Mouse (Mus musculus) heart, embryonic 16.5 days (tissue): ENCODE measurements at regions not wholly inside any gene's neighbourhood (a gene's known extent, or its start where the extent isn't known, plus 50 kb on each side); places are given as distances from the start of the nearest gene placed in this dataset.

Source experiments
- ATAC-seq: fragments of 200-750 bp; cut with Nextera tagmentation; replicated peaks from 2 replicates; pipeline ENCODE4 v1.8.0; 2017; ENCODE audit warnings: moderate number of reproducible peaks; ENCODE audit not compliant: insufficient read depth, low FRiP score; ENCODE audit errors: extremely low read depth
- H3K27ac ChIP-seq: fragments of 300-500 bp; sonication (generic); 2 replicates; pipeline ENCODE4 v1.5.1; 2014; ENCODE audit warnings: mild to moderate bottlenecking, low read length, control low read depth, moderate library complexity
- H3K27me3 ChIP-seq: fragments of 300-500 bp; sonication (generic); 2 replicates; pipeline ENCODE4 v1.6.1; 2014; ENCODE audit warnings: low read length, mixed read lengths; ENCODE audit not compliant: control insufficient read depth, insufficient read depth
- H3K36me3 ChIP-seq: fragments of 300-500 bp; sonication (generic); 2 replicates; pipeline ENCODE4 v1.6.1; 2014; ENCODE audit not compliant: control insufficient read depth, insufficient read depth
- H3K4me1 ChIP-seq: fragments of 300-500 bp; sonication (generic); 2 replicates; pipeline ENCODE4 v1.6.1; 2014; ENCODE audit warnings: low read length, mixed read lengths; ENCODE audit not compliant: control insufficient read depth, insufficient read depth
- H3K4me2 ChIP-seq: fragments of 300-500 bp; sonication (generic); 2 replicates; pipeline ENCODE4 v1.6.1; 2014; ENCODE audit warnings: low read depth, mild to moderate bottlenecking, control low read depth, low read length
- H3K4me3 ChIP-seq: fragments of 300-500 bp; sonication (generic); 2 replicates; pipeline ENCODE4 v1.5.1; 2014; ENCODE audit warnings: mild to moderate bottlenecking, control low read depth, low read length
- H3K9ac ChIP-seq: fragments of 300-500 bp; sonication (generic); 2 replicates; pipeline ENCODE4 v1.6.1; 2014; ENCODE audit warnings: low read length, control low read depth
- H3K9me3 ChIP-seq: fragments of 300-500 bp; sonication (generic); replicated peaks from 2 replicates; pipeline ENCODE4 v1.6.1; 2016; ENCODE audit warnings: low read length; ENCODE audit not compliant: control insufficient read depth
- WGBS: fragments of 180-500 bp; shearing (Covaris S2); extraction: QIAGEN DNeasy Blood & Tissue Kit; methylation state at CpG from one replicate; pipeline ENCODE4 v1.1.7; 2014; 5-methylcytosine and 5-hydroxymethylcytosine counted together

DNA sequence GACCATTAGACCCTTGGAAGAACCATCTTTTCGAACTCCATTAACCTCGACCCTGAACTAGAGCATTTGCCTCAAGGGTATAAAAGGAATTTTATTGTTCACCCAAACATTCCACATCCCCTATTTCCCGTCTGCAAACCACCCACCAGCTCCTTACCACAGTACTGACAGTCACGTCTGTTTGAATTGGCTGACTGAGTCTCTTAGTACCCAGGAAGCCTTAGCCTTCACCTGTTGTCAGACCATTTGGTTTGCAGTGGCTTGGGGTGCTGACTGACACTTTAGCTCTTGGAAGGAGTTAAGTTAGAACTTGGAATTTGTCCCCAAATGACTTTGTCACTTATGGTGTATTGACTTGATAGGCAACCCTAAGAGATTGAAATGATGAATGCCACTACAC is 209.3 kb upstream of the Daam1 start:
- Histone ChIP-seq H3K27ac (no peak overlapping the region), H3K9me3 (no peaks in the 10 kb centered on the region), H3K4me3 (no peak overlapping the region), H3K36me3 (no peaks in the 10 kb centered on the region), H3K27me3 (no peaks in the 10 kb centered on the region), H3K4me2 (no peak overlapping the region), H3K4me1 (peaks cover 6% of the 10 kb centered on the region), H3K9ac (no peak overlapping the region)
- ATAC-seq: no peak
- WGBS: 68% methylated on average over 4 of the region's 4 CpGs

DNA sequence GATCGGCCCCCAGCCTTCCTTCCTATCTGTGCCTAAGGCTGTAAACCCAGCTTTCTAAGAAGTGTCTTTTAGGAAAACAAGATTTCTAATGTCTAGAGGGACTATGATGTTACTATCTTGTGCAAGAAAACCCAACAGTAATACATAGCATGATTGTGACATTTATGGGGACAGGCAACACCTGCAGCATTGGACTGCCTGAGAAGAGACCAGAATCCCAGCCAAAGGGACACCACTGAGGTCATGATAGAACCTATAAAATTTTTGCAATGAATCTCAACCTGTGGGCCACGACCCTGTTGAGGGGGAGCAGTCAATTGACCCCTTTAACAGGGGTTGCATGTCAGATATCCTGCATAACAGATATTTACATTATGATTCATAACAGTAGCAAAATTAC is 208.1 kb upstream of the Daam1 start:
- 85% methylated on average over 2 of the region's 2 CpGs for WGBS
- Histone ChIP-seq H3K9ac (no peak overlapping the region), H3K27me3 (no peaks in the 10 kb centered on the region), H3K9me3 (no peaks in the 10 kb centered on the region), H3K4me2 (no peak overlapping the region), H3K4me1 (peaks cover 12% of the 10 kb centered on the region), H3K4me3 (no peak overlapping the region), H3K27ac (no peak overlapping the region), H3K36me3 (no peaks in the 10 kb centered on the region)
- ATAC-seq: no peak

DNA sequence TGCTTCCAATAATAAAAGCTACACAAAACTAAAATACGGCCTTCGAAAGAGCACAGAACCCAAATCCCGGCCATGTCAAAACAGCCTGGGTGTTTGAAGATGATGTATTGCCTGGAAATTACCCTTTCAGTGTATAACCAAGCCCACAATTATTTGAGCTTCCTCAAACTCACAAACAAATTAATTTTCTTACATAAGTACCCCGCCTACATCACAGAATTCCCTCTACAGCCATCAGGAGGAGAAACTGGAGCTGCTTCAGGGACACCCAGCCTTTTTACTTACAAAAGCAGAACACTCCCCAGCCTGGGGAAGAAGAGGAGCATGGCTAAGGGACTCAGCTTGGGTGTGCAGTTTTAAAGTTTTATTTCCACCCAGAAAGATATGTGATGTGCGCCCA is 207.6 kb upstream of the Daam1 start:
- H3K4me2 ChIP-seq: no peak overlapping the region

DNA sequence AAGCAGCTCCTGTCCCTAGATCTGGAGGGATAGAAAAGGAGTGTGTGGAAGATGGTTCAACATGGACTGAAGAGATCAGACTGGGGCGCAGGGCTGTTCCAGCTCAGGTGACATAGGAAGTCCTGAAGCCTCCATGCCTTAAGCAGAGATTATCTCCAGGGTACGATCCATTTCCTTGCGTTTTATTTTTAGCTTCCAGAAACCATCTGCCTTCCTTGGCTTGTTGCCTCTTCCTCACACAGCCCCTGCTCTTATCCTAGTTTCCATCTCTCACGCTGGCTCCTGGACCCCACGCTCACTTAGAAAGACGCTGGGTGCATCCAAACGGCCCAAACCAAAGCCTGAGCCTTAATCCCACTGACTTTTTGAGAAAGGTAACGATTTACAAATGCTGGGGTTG is 206.8 kb upstream of the Daam1 start:
- no peak overlapping the region for H3K4me2 ChIP-seq
- H3K4me1 ChIP-seq: peaks cover 12% of the 10 kb centered on the region
- H3K27ac ChIP-seq: no peak overlapping the region
- H3K9ac ChIP-seq: no peak overlapping the region
- WGBS: 41% methylated on average over 8 of the region's 8 CpGs
- no peak for ATAC-seq
- no peaks in the 10 kb centered on the region for H3K9me3 ChIP-seq
- no peak overlapping the region for H3K4me3 ChIP-seq
- H3K36me3 ChIP-seq: no peaks in the 10 kb centered on the region
- H3K27me3 ChIP-seq: no peaks in the 10 kb centered on the region

More for the DNA sequence above, 207.6 kb upstream of the Daam1 start:
- WGBS: 87% methylated on average over 5 of the region's 5 CpGs
- Histone ChIP-seq H3K27me3 (no peaks in the 10 kb centered on the region), H3K36me3 (no peaks in the 10 kb centered on the region), H3K27ac (no peak overlapping the region), H3K4me1 (peaks cover 12% of the 10 kb centered on the region), H3K9ac (no peak overlapping the region), H3K9me3 (no peaks in the 10 kb centered on the region), H3K4me3 (no peak overlapping the region)
- ATAC-seq: no peak

DNA sequence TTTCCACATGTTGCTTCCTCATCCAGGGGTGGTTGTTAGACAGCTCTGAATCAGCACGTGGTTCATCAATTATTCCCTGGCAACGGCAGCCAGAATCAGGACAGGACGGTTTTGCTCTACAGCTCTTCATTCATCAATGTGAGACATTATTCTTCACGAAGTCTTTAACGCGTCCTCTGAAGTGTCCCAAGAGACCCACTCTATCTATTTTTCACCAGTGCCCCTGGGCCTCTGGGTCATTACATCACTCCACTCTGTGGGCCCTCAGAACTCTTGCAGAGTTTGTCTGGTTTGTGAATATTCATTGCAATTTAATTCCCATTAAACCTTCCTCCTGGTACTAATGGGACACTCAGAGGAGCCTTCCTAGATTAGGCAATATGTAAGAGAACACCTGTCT is 206.2 kb upstream of the Daam1 start:
- Histone ChIP-seq H3K4me3 (no peak overlapping the region), H3K27ac (no peak overlapping the region), H3K4me1 (peaks cover 12% of the 10 kb centered on the region), H3K36me3 (no peaks in the 10 kb centered on the region), H3K9ac (no peak overlapping the region), H3K9me3 (no peaks in the 10 kb centered on the region), H3K4me2 (no peak overlapping the region), H3K27me3 (no peaks in the 10 kb centered on the region)
- no peak for ATAC-seq
- WGBS: 39% methylated on average over 6 of the region's 6 CpGs

DNA sequence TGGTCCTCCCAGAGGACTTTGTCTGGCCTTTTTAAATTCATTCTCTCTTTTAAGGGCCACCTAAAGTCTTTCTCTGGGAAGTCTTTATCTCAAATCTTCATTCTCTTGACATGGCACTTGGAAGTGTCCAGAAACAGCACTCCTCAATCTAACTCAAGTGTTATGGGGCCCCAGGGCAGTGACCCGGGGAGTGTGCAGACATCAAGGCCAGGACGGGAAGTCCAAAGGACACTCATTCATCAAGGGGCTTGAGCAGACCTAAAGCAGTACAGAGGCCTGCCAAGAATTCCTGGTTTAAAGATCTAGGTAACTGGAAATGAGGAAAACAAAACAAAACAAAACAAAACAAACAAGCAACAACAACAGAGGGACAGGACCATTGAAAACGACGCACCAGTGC is 205.8 kb upstream of the Daam1 start:
- Histone ChIP-seq H3K9me3 (no peaks in the 10 kb centered on the region), H3K4me1 (peaks cover 12% of the 10 kb centered on the region), H3K27ac (no peak overlapping the region), H3K9ac (no peak overlapping the region), H3K4me3 (no peak overlapping the region), H3K27me3 (no peaks in the 10 kb centered on the region), H3K36me3 (no peaks in the 10 kb centered on the region), H3K4me2 (no peak overlapping the region)
- ATAC-seq: no peak
- 51% methylated on average over 4 of the region's 4 CpGs for WGBS

DNA sequence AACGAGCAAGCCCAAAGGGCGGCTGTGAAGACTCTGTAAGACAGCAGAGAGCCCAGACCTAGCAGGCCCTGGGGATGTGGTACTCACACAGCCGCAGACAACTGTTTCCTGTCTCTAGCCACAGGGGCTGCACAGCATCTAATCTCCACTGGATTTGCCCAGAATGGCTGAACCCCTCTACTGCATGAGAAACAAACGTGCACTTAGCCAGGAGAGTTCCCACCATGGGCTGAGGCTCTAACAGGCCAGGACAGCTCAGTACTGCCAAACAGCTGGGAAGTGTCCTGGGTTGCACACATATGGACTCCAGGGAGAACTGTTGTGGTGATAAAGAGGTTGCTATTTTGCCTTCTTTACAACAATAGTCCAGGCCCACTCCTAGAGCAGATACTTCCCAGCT is 204.1 kb upstream of the Daam1 start:
- peaks cover 16% of the 10 kb centered on the region for H3K4me1 ChIP-seq
- H3K27me3 ChIP-seq: no peaks in the 10 kb centered on the region
- ATAC-seq: peak; percentile 81
- no peak overlapping the region for H3K4me2 ChIP-seq
- H3K9me3 ChIP-seq: no peaks in the 10 kb centered on the region
- H3K36me3 ChIP-seq: no peaks in the 10 kb centered on the region
- 35% methylated on average over 4 of the region's 4 CpGs for WGBS
- H3K9ac ChIP-seq: no peak overlapping the region
- H3K4me3 ChIP-seq: no peak overlapping the region
- H3K27ac ChIP-seq: 0 out of 2 replicates have a peak overlapping the region, but pooled peaks have one; percentile 5

DNA sequence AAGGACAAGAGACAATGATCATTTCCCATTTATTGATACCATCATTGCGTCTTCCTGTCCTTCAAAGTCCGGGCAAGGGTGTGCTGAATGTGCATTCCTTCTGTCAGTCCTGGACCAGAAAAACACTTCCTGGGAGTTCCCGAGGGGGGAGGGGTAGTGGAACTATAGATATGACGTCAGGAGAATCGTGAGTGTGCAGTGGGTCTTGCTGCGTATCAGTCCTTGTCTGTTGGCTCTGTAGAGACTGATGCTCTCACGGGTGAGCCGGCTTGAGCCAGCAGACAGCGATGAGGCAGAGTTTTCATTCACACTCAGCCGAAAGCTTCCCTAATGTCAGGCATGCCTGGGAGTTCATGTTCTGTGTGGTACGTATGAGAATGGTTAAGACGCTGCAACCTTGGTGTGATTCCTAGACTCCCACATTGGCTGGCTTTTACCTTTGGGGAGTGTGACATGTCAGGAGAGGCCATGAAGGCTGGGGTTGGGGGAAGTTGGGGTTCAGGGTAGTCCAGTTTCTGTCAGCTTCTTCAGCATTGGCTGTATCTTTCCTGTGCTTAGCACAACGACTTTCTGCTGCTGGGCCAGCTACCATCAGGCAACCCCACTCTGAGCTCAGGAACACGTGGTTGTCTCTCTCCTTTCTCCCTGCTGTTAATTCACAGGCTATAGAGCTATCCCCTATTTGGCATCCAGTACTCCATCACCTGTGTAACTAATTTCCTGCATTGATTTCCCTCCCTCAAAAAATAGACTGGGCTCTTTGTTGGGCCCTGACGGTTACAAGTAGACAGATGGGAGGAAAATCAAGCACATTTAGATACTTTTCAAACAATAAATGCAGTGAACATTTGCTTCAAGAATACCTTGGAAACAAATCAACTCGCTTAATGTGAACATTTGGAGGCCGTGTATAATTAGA is 203.2 kb upstream of the Daam1 start:
- no peak overlapping the region for H3K4me3 ChIP-seq
- no peaks in the 10 kb centered on the region for H3K36me3 ChIP-seq
- ATAC-seq: 0 out of 2 replicates have a peak, but pooled peaks have one; percentile 37
- WGBS: 44% methylated on average over 17 of the region's 17 CpGs
- H3K27me3 ChIP-seq: no peaks in the 10 kb centered on the region
- H3K9ac ChIP-seq: no peak overlapping the region
- peak overlapping the region; percentile 30; the same call in 1 of the 2 replicates for H3K4me2 ChIP-seq
- peaks cover 16% of the 10 kb centered on the region for H3K4me1 ChIP-seq
- no peaks in the 10 kb centered on the region for H3K9me3 ChIP-seq
- peak overlapping the region; percentile 61 for H3K27ac ChIP-seq

DNA sequence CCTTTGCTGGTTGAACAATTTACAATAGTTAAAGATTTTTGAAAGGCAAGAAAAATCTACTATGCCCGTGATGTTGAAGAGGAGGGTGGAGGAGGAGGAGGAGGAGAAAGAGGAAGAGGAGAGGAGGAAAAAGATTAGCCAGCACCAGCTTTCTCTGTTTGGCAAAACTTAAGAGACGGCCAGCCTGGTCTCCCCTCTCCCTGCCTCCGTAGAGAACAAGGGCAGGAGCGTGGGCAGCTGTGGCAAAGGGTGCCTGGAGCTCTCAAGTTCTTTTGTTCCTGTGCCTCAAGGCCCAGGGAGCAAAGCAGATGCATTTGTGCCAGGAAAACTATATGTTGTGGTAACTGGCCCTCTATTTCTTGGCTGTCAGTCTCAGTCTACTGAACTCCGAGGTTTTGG is 202.5 kb upstream of the Daam1 start:
- ATAC-seq: no peak
- Histone ChIP-seq H3K4me2 (no peak overlapping the region), H3K4me1 (peaks cover 16% of the 10 kb centered on the region), H3K36me3 (no peaks in the 10 kb centered on the region), H3K4me3 (no peak overlapping the region), H3K9ac (no peak overlapping the region), H3K9me3 (no peaks in the 10 kb centered on the region), H3K27me3 (no peaks in the 10 kb centered on the region), H3K27ac (no peak overlapping the region)
- WGBS: 86% methylated on average over 5 of the region's 5 CpGs
